Mouse (Mus musculus) cerebellum, adult 2 months (tissue): ENCODE results near the gene Garnl3.

ENCODE experiments used
- CTCF ChIP-seq: fragments of 200-500 bp; IDR thresholded peaks from 2 replicates; pipeline ENCODE4 v1.5.1; 2011; ENCODE audit warnings: low read depth, mild to moderate bottlenecking, control low read depth, low read length, moderate library complexity, borderline replicate concordance; ENCODE audit not compliant: insufficient read depth
- POLR2A ChIP-seq: fragments of 200-500 bp; IDR thresholded peaks from 2 replicates; pipeline ENCODE4 v1.6.1; 2011; ENCODE audit warnings: low read length, control low read depth, borderline replicate concordance; ENCODE audit not compliant: insufficient read depth

GRCm38 (mm10) chr2:33033281-33033680 is 98.2 kb downstream of the Garnl3 start:
- TF ChIP-seq POLR2A = no peak
- TF ChIP-seq CTCF = no peak
